Mouse (Mus musculus) lung, postnatal 0 days (tissue): ENCODE measurements around the gene Depdc5.

Source experiments
- CTCF ChIP-seq: IDR thresholded peaks from 2 replicates; pipeline ENCODE4 v1.5.1; 2016; ENCODE audit warnings: antibody characterized with exemption, mild to moderate bottlenecking
- EP300 ChIP-seq: IDR thresholded peaks from 2 replicates; pipeline ENCODE4 v1.6.1; 2016; ENCODE audit warnings: antibody characterized with exemption, mild to moderate bottlenecking, control low read depth

DNA sequence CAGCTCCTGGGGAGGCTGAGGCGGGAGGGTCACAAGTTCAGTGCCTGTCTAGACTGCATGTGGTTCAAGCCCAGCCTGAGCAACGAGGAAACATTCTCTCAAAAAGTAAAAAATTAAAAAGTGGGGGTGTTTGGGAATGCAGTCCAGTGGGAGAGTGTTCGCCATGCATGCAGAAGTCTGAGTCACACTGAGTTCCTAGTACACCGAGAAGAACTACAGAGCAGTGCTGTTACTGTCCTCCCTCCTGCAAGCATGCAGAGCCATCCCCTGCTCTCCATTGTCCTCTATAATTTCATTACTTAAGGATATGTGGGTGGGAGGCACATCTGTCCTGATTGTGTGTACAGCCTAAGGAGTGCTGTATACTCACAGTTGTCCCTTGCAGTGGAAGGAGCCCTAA lies 59.4 kb downstream of the Depdc5 start:
- TF ChIP-seq CTCF (no peak), EP300 (no peak)
